In the genomic region with DNA sequence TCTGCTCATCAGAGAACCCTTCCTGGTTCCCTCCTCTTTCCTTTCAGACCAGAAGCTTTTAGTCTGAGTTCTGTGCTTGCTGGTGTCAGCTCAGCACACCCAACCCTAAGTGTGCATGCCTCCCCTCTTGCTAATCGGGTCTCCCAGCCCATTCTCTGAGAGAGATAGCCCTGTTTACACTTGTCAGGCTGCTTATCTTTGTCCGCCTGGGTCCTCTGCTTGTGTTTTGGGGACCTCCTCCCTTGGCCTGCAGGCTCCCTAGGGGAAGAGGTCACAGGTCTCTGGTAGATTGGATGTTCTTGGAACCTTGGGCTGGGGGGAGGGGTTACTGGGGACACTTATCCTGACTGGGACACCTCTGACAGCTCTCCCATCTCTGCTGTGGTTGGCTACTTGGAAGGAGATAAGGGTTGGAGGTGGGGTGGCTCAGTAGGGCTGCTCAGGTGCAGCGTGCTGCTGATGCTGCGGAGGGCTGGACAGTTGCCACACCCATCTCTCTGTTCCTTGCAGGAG, we compare ENCODE assay signal across 15 mouse cellular contexts. TPM values are rescaled to one million over a fixed set of nuclear protein-coding genes. Genes with fewer than 3 reads are reported as not detected.
DNase-seq lines count a peak whose midpoint lies in the region; ATAC-seq and TF ChIP-seq lines count a peak whose summit lies in the region.
"Had no signal": no experiment of that assay in that cellular context is flagged by ENCODE, and none has a peak within 500 bp of the region (broad histone marks: within the 10 kb centered on the region; RNA-seq: fewer than 3 reads in every experiment).

No protein-coding gene starts in this region.

- peak overlapping the region; percentile 96 for H3K9ac ChIP-seq in liver, embryonic 15.5 days
- H3K9ac ChIP-seq: hindbrain, embryonic 12.5 days had no signal

- 71% methylated on average over 4 of the region's 4 CpGs for WGBS in spleen, adult 2 months
- WGBS in liver, embryonic 15.5 days (ENCODE audit: insufficient replicate concordance), result 21% methylated on average over 4 of the region's 4 CpGs

- no peak for TF ChIP-seq CTCF in spleen, adult 2 months (IDR thresholded peaks at IDR 0.05; ENCODE audit: extremely low read depth, insufficient read depth, insufficient read length, insufficient replicate concordance)

- peak; percentile 83 for ATAC-seq in liver, embryonic 15.5 days (ENCODE audit: insufficient read depth)

- peak overlapping the region; percentile 29; the same call in 1 of the 2 replicates for H3K27ac ChIP-seq in spleen, adult 2 months (ENCODE audit: insufficient read depth, low read length)
- H3K27ac ChIP-seq in liver, embryonic 15.5 days (replicated peaks), result peak overlapping the region; percentile 98

- no peak for TF ChIP-seq POLR2A in spleen, adult 2 months (IDR thresholded peaks at IDR 0.05; ENCODE audit: low read depth, low read length)

- DNase-seq in heart, adult 11 months, result peak; percentile 93
- no peak for DNase-seq in heart, postnatal 10 days
- no peak for DNase-seq in spleen, adult 2 months (ENCODE audit: low read depth in 1 of 2, low spot score in 2 of 2)
- no peak for DNase-seq in spleen, postnatal 14 days (ENCODE audit: low spot score in 2 of 2)
- no peak for DNase-seq in right cerebral cortex, postnatal 4 days
- no peak for DNase-seq in urinary bladder, postnatal 14 days (ENCODE audit: low spot score)
- DNase-seq in gastrocnemius, postnatal 36 days, result no peak
- DNase-seq: adrenal gland, adult 8-10 months; cerebellum, adult 18-20 months; kidney, postnatal 4 days; thymus, adult 2 months had no signal

- H3K4me1 ChIP-seq in spleen, adult 2 months (ENCODE audit: control insufficient read depth, insufficient read depth, insufficient read length), result no peaks in the 10 kb centered on the region
- H3K4me1 ChIP-seq in liver, embryonic 15.5 days (replicated peaks), result peaks cover 99% of the 10 kb centered on the region

- intact Hi-C loops in heart, postnatal 10 days (cut with DNase I), result no loop called here
- intact Hi-C loops in gastrocnemius, postnatal 36 days (cut with DNase I), result no loop called here

- no peaks in the 10 kb centered on the region for H3K9me3 ChIP-seq in liver, embryonic 15.5 days (replicated peaks)
- H3K9me3 ChIP-seq: hindbrain, embryonic 12.5 days had no signal

- no peaks in the 10 kb centered on the region; the same call in 1 of the 2 replicates for H3K36me3 ChIP-seq in spleen, adult 2 months (ENCODE audit: control insufficient read depth, insufficient read depth, low read length)
- peaks cover 77% of the 10 kb centered on the region for H3K36me3 ChIP-seq in liver, embryonic 15.5 days (replicated peaks)

- no peaks in the 10 kb centered on the region; the same call in 1 of the 2 replicates for H3K27me3 ChIP-seq in spleen, adult 2 months (ENCODE audit: control insufficient read depth, insufficient read depth, low read length)
- no peaks in the 10 kb centered on the region for H3K27me3 ChIP-seq in liver, embryonic 15.5 days

- no peak overlapping the region for H3K4me3 ChIP-seq in spleen, adult 2 months (ENCODE audit: extremely low read depth, insufficient read depth, insufficient read length)
- peak overlapping the region; percentile 84 for H3K4me3 ChIP-seq in liver, embryonic 15.5 days (replicated peaks)
- H3K4me3 ChIP-seq: hindbrain, embryonic 12.5 days had no signal

- peak overlapping the region; percentile 90 for H3K4me2 ChIP-seq in liver, embryonic 15.5 days
- H3K4me2 ChIP-seq: hindbrain, embryonic 12.5 days had no signal

RNA-seq across cellular contexts. Expression of a gene that starts 30.7 kb away (rescaled TPM):
- total RNA-seq in heart, postnatal 10 days (2021), result 10 to 100 TPM; 34.4 to 34.7 TPM
- polyA plus RNA-seq in spleen, adult 2 months (2012; rRNA removed), result 39.7 and 50.2 TPM in 2 replicates
- polyA plus RNA-seq in liver, embryonic 15.5 days (2015; fragmentation: Nextera tagmentation; extraction: Ambion mirVana), result 6.6 and 9.4 TPM in 2 replicates
- total RNA-seq in gastrocnemius, postnatal 36 days (2021), result 1 to 10 TPM; 5.4 to 6.6 TPM

RNA-seq across cellular contexts. Expression of a gene that starts 54.1 kb away (rescaled TPM):
- not detected for total RNA-seq in heart, postnatal 10 days (2021)
- not detected in 2 replicates for polyA plus RNA-seq in spleen, adult 2 months (2012; rRNA removed)
- polyA plus RNA-seq in liver, embryonic 15.5 days (2015; fragmentation: Nextera tagmentation; extraction: Ambion mirVana), result 0.39 and 0.61 TPM in 2 replicates
- total RNA-seq in gastrocnemius, postnatal 36 days (2021), result not detected
- polyA plus RNA-seq: limb, embryonic 11.5 days; neural tube, embryonic 11.5 days; thymus, adult 2 months had no signal

Comparison
In these comparisons a context has a peak if more than half of its experiments do, and no peak if none do; other contexts are left out.
1. RNA of a gene that starts 30.7 kb away (total RNA-seq): 34.4 to 34.7 TPM in heart, postnatal 10 days; 5.4 to 6.6 TPM in gastrocnemius, postnatal 36 days; every median in the first group is over 4 times any median in the second.